Mouse (Mus musculus): ENCODE data around the gene Ednrb. TPM values are rescaled to one million over a fixed set of nuclear protein-coding genes. Genes with fewer than 3 reads are reported as not detected.

Ednrb gene
- polyA plus RNA-seq, 1 experiment from 2014 or later: 139 TPM

- 1% methylated on average over 30 of the region's 30 CpGs for WGBS
- peak; percentile 58 for DNase-seq (ENCODE audit: low spot score)
- ATAC-seq: peak; percentile 77
These were observed 716 bp downstream of the Ednrb start for GRCm38 (mm10) chr14:103843371-103844001.

DNA sequence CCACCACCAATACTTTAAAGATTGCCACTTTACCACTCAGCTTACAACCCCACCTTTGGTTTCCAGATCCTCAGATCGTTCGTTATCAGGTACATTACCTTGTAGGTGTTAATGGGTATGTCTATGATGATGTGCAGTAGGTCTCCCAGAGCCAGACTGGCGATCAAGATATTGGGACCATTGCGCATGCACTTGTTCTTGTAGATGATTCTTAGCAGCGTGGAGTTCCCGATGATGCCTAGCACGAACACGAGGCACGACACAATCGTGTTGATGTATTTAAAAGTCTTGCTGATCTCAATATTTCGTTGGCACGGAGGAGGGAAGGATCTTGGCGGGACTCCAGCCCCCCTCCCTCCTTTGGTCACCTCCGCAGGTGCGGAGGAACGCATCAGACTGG is 1.3 kb downstream of the Ednrb start:
- 10% methylated on average over 16 of the region's 16 CpGs for WGBS
- Histone ChIP-seq H3K9me3 (ENCODE audit: low read length) (no peaks in the 10 kb centered on the region), H3K4me3 (ENCODE audit: low read depth, low read length) (peak overlapping the region; percentile 55), H3K9ac (replicated peaks; ENCODE audit: low read depth) (peak overlapping the region; percentile 20), H3K4me1 (ENCODE audit: insufficient read depth, low read depth, low read length) (no peaks in the 10 kb centered on the region; the same call in 1 of the 2 replicates), H3K27ac (ENCODE audit: low read length) (peak overlapping the region; percentile 76), H3K4me2 (replicated peaks; ENCODE audit: low read depth, low read length) (peak overlapping the region; percentile 64), H3K36me3 (ENCODE audit: insufficient read depth, low read length) (no peaks in the 10 kb centered on the region), H3K27me3 (replicated peaks; ENCODE audit: insufficient read depth, low read length) (no peaks in the 10 kb centered on the region)
- no peak for DNase-seq (ENCODE audit: low spot score)
- no peak for ATAC-seq
- TF ChIP-seq CTCF (IDR thresholded peaks at IDR 0.05) (no peak), EP300 (IDR thresholded peaks at IDR 0.05) (no peak)

More at GRCm38 (mm10) chr14:103843371-103844001, 716 bp downstream of the Ednrb start:
- peak overlapping the region; percentile 55 for H3K4me3 ChIP-seq (ENCODE audit: low read depth, low read length)
- peak overlapping the region; percentile 76 for H3K27ac ChIP-seq (ENCODE audit: low read length)
- peak overlapping the region; percentile 20 for H3K9ac ChIP-seq (replicated peaks; ENCODE audit: low read depth)
- H3K4me1 ChIP-seq (ENCODE audit: insufficient read depth, low read depth, low read length): no peaks in the 10 kb centered on the region; the same call in 1 of the 2 replicates
- H3K27me3 ChIP-seq (replicated peaks; ENCODE audit: insufficient read depth, low read length): no peaks in the 10 kb centered on the region
- peak overlapping the region; percentile 64 for H3K4me2 ChIP-seq (replicated peaks; ENCODE audit: low read depth, low read length)
- no peaks in the 10 kb centered on the region for H3K36me3 ChIP-seq (ENCODE audit: insufficient read depth, low read length)
- TF ChIP-seq EP300 (IDR thresholded peaks at IDR 0.05): no peak
- TF ChIP-seq CTCF (IDR thresholded peaks at IDR 0.05): peak; percentile 41
- H3K9me3 ChIP-seq (ENCODE audit: low read length): no peaks in the 10 kb centered on the region

GRCm38 (mm10) chr14:103840436-103840835 is 3.8 kb downstream of the Ednrb start:
- ATAC-seq (no peak), DNase-seq (ENCODE audit: low spot score) (peak; percentile 11)
- Histone ChIP-seq H3K9me3 (ENCODE audit: low read length) (no peaks in the 10 kb centered on the region), H3K4me1 (ENCODE audit: insufficient read depth, low read depth, low read length) (no peaks in the 10 kb centered on the region; the same call in 1 of the 2 replicates), H3K36me3 (ENCODE audit: insufficient read depth, low read length) (no peaks in the 10 kb centered on the region), H3K9ac (replicated peaks; ENCODE audit: low read depth) (no peak overlapping the region), H3K4me2 (replicated peaks; ENCODE audit: low read depth, low read length) (peak overlapping the region; percentile 64; the same call in 1 of the 2 replicates), H3K27ac (ENCODE audit: low read length) (no peak overlapping the region), H3K27me3 (replicated peaks; ENCODE audit: insufficient read depth, low read length) (no peaks in the 10 kb centered on the region), H3K4me3 (ENCODE audit: low read depth, low read length) (no peak overlapping the region)
- TF ChIP-seq CTCF (IDR thresholded peaks at IDR 0.05) (no peak), EP300 (IDR thresholded peaks at IDR 0.05) (no peak)
- 72% methylated on average over 2 of the region's 2 CpGs for WGBS

DNA sequence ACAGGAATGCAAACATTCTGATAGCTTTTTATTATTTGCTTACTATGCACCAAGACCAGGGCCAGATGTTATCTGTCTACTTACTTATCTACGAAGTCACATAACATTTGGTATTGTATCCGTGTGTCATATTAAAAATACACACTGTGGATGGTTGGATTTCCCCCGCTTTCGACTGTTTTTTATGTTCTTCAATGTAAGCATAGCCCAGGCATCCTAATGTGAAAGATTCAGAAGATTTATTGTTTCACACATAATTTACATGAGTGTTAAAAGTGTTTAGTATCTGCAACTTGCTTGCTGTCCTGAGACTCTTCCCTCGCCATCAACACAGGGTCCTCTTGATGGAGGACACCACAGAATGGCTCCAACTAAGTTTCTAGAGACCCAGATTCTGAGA is 5.3 kb downstream of the Ednrb start:
- H3K36me3 ChIP-seq (ENCODE audit: insufficient read depth, low read length): no peaks in the 10 kb centered on the region
- WGBS: 55% methylated on average over 5 of the region's 5 CpGs
- no peak for TF ChIP-seq EP300 (IDR thresholded peaks at IDR 0.05)
- TF ChIP-seq CTCF (IDR thresholded peaks at IDR 0.05): no peak
- ATAC-seq: no peak
- no peaks in the 10 kb centered on the region for H3K27me3 ChIP-seq (replicated peaks; ENCODE audit: insufficient read depth, low read length)
- DNase-seq (ENCODE audit: low spot score): peak; percentile 11
- no peak overlapping the region for H3K9ac ChIP-seq (replicated peaks; ENCODE audit: low read depth)
- 0 out of 2 replicates have a peak overlapping the region, but pooled peaks have one; percentile 11 for H3K4me2 ChIP-seq (replicated peaks; ENCODE audit: low read depth, low read length)
- H3K9me3 ChIP-seq (ENCODE audit: low read length): no peaks in the 10 kb centered on the region
- H3K4me1 ChIP-seq (ENCODE audit: insufficient read depth, low read depth, low read length): no peaks in the 10 kb centered on the region; the same call in 1 of the 2 replicates
- H3K4me3 ChIP-seq (ENCODE audit: low read depth, low read length): no peak overlapping the region
- no peak overlapping the region for H3K27ac ChIP-seq (ENCODE audit: low read length)

DNA sequence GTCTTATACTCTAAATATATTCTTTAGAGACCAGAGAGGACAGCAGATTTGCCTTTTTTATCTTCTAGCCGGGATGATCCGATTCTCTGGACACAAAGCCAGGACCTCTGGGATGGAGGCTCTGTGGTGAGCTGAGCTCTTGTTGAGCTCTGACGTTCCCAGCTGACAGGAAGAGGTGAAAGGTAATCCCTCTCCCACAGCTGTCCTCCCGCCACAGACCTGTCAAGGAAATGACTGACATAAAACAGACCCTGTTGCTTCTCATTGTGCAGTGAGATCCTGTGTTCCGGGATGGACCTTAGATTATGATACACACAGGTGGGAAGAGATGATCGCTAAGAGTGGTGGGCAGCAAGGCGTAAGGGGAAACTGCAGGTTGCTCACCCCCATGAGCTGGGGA is 9.6 kb downstream of the Ednrb start:
- ATAC-seq (no peak), DNase-seq (ENCODE audit: low spot score) (no peak)
- no peak overlapping the region for H3K9ac ChIP-seq (replicated peaks; ENCODE audit: low read depth)
- WGBS: 35% methylated on average over 7 of the region's 7 CpGs
- H3K4me1 ChIP-seq (ENCODE audit: insufficient read depth, low read depth, low read length): no peaks in the 10 kb centered on the region; the same call in 1 of the 2 replicates
- H3K9me3 ChIP-seq (ENCODE audit: low read length): no peaks in the 10 kb centered on the region
- no peak overlapping the region for H3K4me2 ChIP-seq (replicated peaks; ENCODE audit: low read depth, low read length)
- no peaks in the 10 kb centered on the region for H3K36me3 ChIP-seq (ENCODE audit: insufficient read depth, low read length)
- no peaks in the 10 kb centered on the region for H3K27me3 ChIP-seq (replicated peaks; ENCODE audit: insufficient read depth, low read length)
- no peak overlapping the region for H3K27ac ChIP-seq (ENCODE audit: low read length)
- H3K4me3 ChIP-seq (ENCODE audit: low read depth, low read length): no peak overlapping the region
- TF ChIP-seq EP300 (IDR thresholded peaks at IDR 0.05): no peak
- no peak for TF ChIP-seq CTCF (IDR thresholded peaks at IDR 0.05)

DNA sequence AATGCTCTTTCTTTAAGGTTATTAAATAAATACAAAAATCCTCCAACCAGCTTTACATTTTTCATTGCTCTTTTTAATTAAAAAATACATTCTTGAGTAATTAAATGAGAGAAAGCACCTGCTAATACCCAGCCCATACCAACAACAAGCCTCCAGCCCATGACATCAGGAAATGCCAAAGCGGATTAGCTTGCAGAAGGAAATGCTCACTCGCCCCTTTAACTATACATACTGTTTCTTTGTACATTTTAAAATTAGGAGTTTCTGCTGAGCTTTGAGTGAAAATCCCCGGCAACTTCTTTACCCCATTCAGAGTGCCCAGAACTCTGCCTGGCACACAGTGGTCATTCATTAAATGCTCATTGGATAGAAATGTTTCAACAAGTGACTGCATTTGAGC is 10.1 kb downstream of the Ednrb start:
- H3K4me3 ChIP-seq (ENCODE audit: low read depth, low read length): no peak overlapping the region
- no peaks in the 10 kb centered on the region for H3K9me3 ChIP-seq (ENCODE audit: low read length)
- H3K36me3 ChIP-seq (ENCODE audit: insufficient read depth, low read length): no peaks in the 10 kb centered on the region
- no peak overlapping the region for H3K9ac ChIP-seq (replicated peaks; ENCODE audit: low read depth)
- no peaks in the 10 kb centered on the region for H3K27me3 ChIP-seq (replicated peaks; ENCODE audit: insufficient read depth, low read length)
- no peak for DNase-seq (ENCODE audit: low spot score)
- H3K4me2 ChIP-seq (replicated peaks; ENCODE audit: low read depth, low read length): no peak overlapping the region
- TF ChIP-seq EP300 (IDR thresholded peaks at IDR 0.05) (no peak), CTCF (IDR thresholded peaks at IDR 0.05) (no peak)
- no peak for ATAC-seq
- H3K4me1 ChIP-seq (ENCODE audit: insufficient read depth, low read depth, low read length): no peaks in the 10 kb centered on the region; the same call in 1 of the 2 replicates
- H3K27ac ChIP-seq (ENCODE audit: low read length): no peak overlapping the region
- 59% methylated on average over 3 of the region's 3 CpGs for WGBS

Data from lung, postnatal 0 days (tissue).